Mouse (Mus musculus): ENCODE measurements around the gene Fgfr2.

DNA sequence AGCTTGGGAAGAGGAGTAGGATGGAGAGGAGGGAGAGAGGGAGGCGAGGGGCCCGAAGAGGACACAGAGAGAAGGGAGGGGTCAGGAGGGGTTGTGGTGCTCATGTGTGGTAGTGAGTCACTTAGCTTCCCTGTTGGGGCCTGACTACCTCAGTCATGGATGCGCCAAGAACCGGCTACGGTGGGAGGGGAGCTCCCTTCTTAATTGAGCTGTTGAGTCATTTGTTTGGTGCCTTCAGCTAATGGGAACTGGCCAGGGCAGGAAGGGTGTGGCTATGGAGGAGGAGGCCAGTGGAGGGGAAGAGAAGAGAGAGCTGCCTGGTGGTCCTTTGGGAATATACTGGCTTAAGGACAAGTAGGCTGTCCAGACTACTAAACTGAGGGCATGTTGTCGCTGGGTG is 2451.8 kb downstream of the Fgfr2 start:
- TF ChIP-seq POLR2A (IDR thresholded peaks at IDR 0.05; ENCODE audit: low read depth, low read length) (no peak), CTCF (IDR thresholded peaks at IDR 0.05; ENCODE audit: extremely low read depth, insufficient read length, insufficient replicate concordance, low read depth, low read length) (no peak)

Data from small intestine, adult 2 months (tissue).